Mouse (Mus musculus) hindbrain, embryonic 12.5 days (tissue): ENCODE data around the gene Abr. TPM values are rescaled to one million over a fixed set of nuclear protein-coding genes. Genes with fewer than 3 reads are reported as not detected.

Experiments
- ATAC-seq: fragments of 200-750 bp; cut with Nextera tagmentation; 2 replicates; pipeline ENCODE4 v1.8.0; 2017; ENCODE audit warnings: moderate TSS enrichment; ENCODE audit not compliant: low FRiP score
- H3K27ac ChIP-seq: fragments of 300-500 bp; sonication (generic); 2 replicates; pipeline ENCODE4 v1.5.1; 2016; ENCODE audit warnings: mild to moderate bottlenecking
- H3K27me3 ChIP-seq: fragments of 300-500 bp; sonication (generic); 2 replicates; pipeline ENCODE4 v1.6.1; 2016; ENCODE audit warnings: mild to moderate bottlenecking
- H3K36me3 ChIP-seq: fragments of 300-500 bp; sonication (generic); 2 replicates; pipeline ENCODE4 v1.6.1; 2016; ENCODE audit warnings: mild to moderate bottlenecking
- H3K4me1 ChIP-seq: fragments of 300-500 bp; sonication (generic); 2 replicates; pipeline ENCODE4 v1.6.1; 2016
- H3K4me2 ChIP-seq: fragments of 300-500 bp; sonication (generic); replicated peaks from 2 replicates; pipeline ENCODE4 v1.6.1; 2016; ENCODE audit warnings: mild to moderate bottlenecking
- H3K4me3 ChIP-seq: fragments of 300-500 bp; sonication (generic); 2 replicates; pipeline ENCODE4 v1.5.1; 2016; ENCODE audit warnings: mild to moderate bottlenecking
- H3K9ac ChIP-seq: fragments of 300-500 bp; sonication (generic); 2 replicates; pipeline ENCODE4 v1.6.1; 2016; ENCODE audit warnings: mild to moderate bottlenecking, moderate library complexity
- H3K9me3 ChIP-seq: fragments of 300-500 bp; sonication (generic); replicated peaks from 2 replicates; pipeline ENCODE4 v1.6.1; 2016; ENCODE audit warnings: mild to moderate bottlenecking
- WGBS: fragments of 180-500 bp; shearing (Covaris S2); methylation state at CpG from one replicate; pipeline ENCODE4 v1.1.7; 2016; 5-methylcytosine and 5-hydroxymethylcytosine counted together
- polyA plus RNA-seq: library from polyadenylated mRNA; unstranded; fragments of >200 nt; fragmentation: Nextera tagmentation; extraction: Ambion mirVana; gene quantifications from 2 replicates; pipeline ENCODE4 v1.2.1, GENCODE M21; 2016

Abr gene
- polyA plus RNA-seq, 1 experiment from 2014 or later = 85.3 TPM

- 71% methylated on average over 10 of the region's 10 CpGs for WGBS
- no peak overlapping the region for H3K27ac ChIP-seq
- ATAC-seq = no peak
Measured at GRCm38 (mm10) chr11:76456897-76457296, 165.2 kb downstream of the Abr start.

GRCm38 (mm10) chr11:76456233-76456632 lies 165.9 kb downstream of the Abr start:
- peak; percentile 46; the same call in 1 of the 2 replicates for ATAC-seq
- no peak overlapping the region for H3K4me3 ChIP-seq
- H3K27ac ChIP-seq = no peak overlapping the region
- no peaks in the 10 kb centered on the region for H3K9me3 ChIP-seq
- peaks cover 12% of the 10 kb centered on the region for H3K4me1 ChIP-seq
- WGBS = 5% methylated on average over 6 of the region's 6 CpGs
- no peak overlapping the region for H3K9ac ChIP-seq
- H3K36me3 ChIP-seq = peaks cover 75% of the 10 kb centered on the region
- H3K4me2 ChIP-seq = no peak overlapping the region
- H3K27me3 ChIP-seq = no peaks in the 10 kb centered on the region

More at GRCm38 (mm10) chr11:76456897-76457296, 165.2 kb downstream of the Abr start:
- Histone ChIP-seq H3K4me2 (no peak overlapping the region), H3K4me1 (peaks cover 19% of the 10 kb centered on the region), H3K27me3 (no peaks in the 10 kb centered on the region), H3K4me3 (no peak overlapping the region), H3K9me3 (no peaks in the 10 kb centered on the region), H3K36me3 (peaks cover 75% of the 10 kb centered on the region), H3K9ac (no peak overlapping the region)

- 0 out of 2 replicates have a peak, but pooled peaks have one; percentile 41 for ATAC-seq
- WGBS = 65% methylated on average over 5 of the region's 5 CpGs
- H3K36me3 ChIP-seq = peaks cover 67% of the 10 kb centered on the region
Measured at GRCm38 (mm10) chr11:76454492-76454891, 167.6 kb downstream of the Abr start.

GRCm38 (mm10) chr11:76450202-76450561 lies 171.9 kb downstream of the Abr start:
- Histone ChIP-seq H3K36me3 (peaks cover 47% of the 10 kb centered on the region), H3K9ac (peak overlapping the region; percentile 3; the same call in 1 of the 2 replicates), H3K4me1 (peaks cover 60% of the 10 kb centered on the region), H3K4me3 (no peak overlapping the region), H3K9me3 (no peaks in the 10 kb centered on the region), H3K4me2 (0 out of 2 replicates have a peak overlapping the region, but pooled peaks have one; percentile 7), H3K27me3 (no peaks in the 10 kb centered on the region), H3K27ac (peak overlapping the region; percentile 86)
- 16% methylated on average over 3 of the region's 3 CpGs for WGBS
- peak; percentile 87 for ATAC-seq

More at GRCm38 (mm10) chr11:76454492-76454891, 167.6 kb downstream of the Abr start:
- Histone ChIP-seq H3K9me3 (no peaks in the 10 kb centered on the region), H3K4me1 (peaks cover 26% of the 10 kb centered on the region), H3K4me3 (no peak overlapping the region), H3K27ac (no peak overlapping the region), H3K4me2 (no peak overlapping the region), H3K27me3 (no peaks in the 10 kb centered on the region), H3K9ac (no peak overlapping the region)

- ATAC-seq = peak; percentile 59
- 23% methylated on average over 15 of the region's 15 CpGs for WGBS
- H3K4me1 ChIP-seq = peaks cover 61% of the 10 kb centered on the region
Measured at GRCm38 (mm10) chr11:76449520-76450201, 172.5 kb downstream of the Abr start.

GRCm38 (mm10) chr11:76446251-76446650 lies 175.9 kb downstream of the Abr start:
- H3K9ac ChIP-seq = no peak overlapping the region
- ATAC-seq = no peak

More at GRCm38 (mm10) chr11:76449520-76450201, 172.5 kb downstream of the Abr start:
- Histone ChIP-seq H3K4me2 (0 out of 2 replicates have a peak overlapping the region, but pooled peaks have one; percentile 7), H3K36me3 (peaks cover 46% of the 10 kb centered on the region), H3K4me3 (no peak overlapping the region), H3K9me3 (no peaks in the 10 kb centered on the region), H3K27ac (peak overlapping the region; percentile 86), H3K27me3 (no peaks in the 10 kb centered on the region), H3K9ac (peak overlapping the region; percentile 3)

GRCm38 (mm10) chr11:76445459-76445858 lies 176.7 kb downstream of the Abr start:
- Histone ChIP-seq H3K9me3 (no peaks in the 10 kb centered on the region), H3K27ac (peak overlapping the region; percentile 36; the same call in 1 of the 2 replicates), H3K4me3 (no peak overlapping the region), H3K4me2 (no peak overlapping the region), H3K4me1 (peaks cover 66% of the 10 kb centered on the region), H3K9ac (no peak overlapping the region; the same call in 1 of the 2 replicates), H3K27me3 (no peaks in the 10 kb centered on the region), H3K36me3 (peaks cover 21% of the 10 kb centered on the region)
- 36% methylated on average over 8 of the region's 8 CpGs for WGBS
- no peak for ATAC-seq

More at GRCm38 (mm10) chr11:76446251-76446650, 175.9 kb downstream of the Abr start:
- no peaks in the 10 kb centered on the region for H3K9me3 ChIP-seq
- 3% methylated on average over 10 of the region's 10 CpGs for WGBS
- H3K27me3 ChIP-seq = no peaks in the 10 kb centered on the region
- peaks cover 27% of the 10 kb centered on the region for H3K36me3 ChIP-seq
- H3K27ac ChIP-seq = 0 out of 2 replicates have a peak overlapping the region, but pooled peaks have one; percentile 36
- no peak overlapping the region for H3K4me2 ChIP-seq
- peaks cover 68% of the 10 kb centered on the region for H3K4me1 ChIP-seq
- H3K4me3 ChIP-seq = no peak overlapping the region

GRCm38 (mm10) chr11:76439666-76440065 lies 182.4 kb downstream of the Abr start:
- Histone ChIP-seq H3K4me2 (no peak overlapping the region), H3K4me1 (peaks cover 50% of the 10 kb centered on the region), H3K4me3 (no peak overlapping the region), H3K27ac (peak overlapping the region; percentile 3; the same call in 1 of the 2 replicates), H3K36me3 (peaks cover 27% of the 10 kb centered on the region), H3K9ac (no peak overlapping the region), H3K27me3 (peaks cover 10% of the 10 kb centered on the region; the same call in 1 of the 2 replicates), H3K9me3 (no peaks in the 10 kb centered on the region)
- WGBS = 11% methylated on average over 3 of the region's 3 CpGs
- ATAC-seq = no peak

- peaks cover 45% of the 10 kb centered on the region for H3K4me1 ChIP-seq
- peak; percentile 70 for ATAC-seq
- H3K27ac ChIP-seq = peak overlapping the region; percentile 79
- peaks cover 10% of the 10 kb centered on the region; the same call in 1 of the 2 replicates for H3K27me3 ChIP-seq
- H3K4me2 ChIP-seq = peak overlapping the region; percentile 55
- H3K36me3 ChIP-seq = peaks cover 30% of the 10 kb centered on the region
- peak overlapping the region; percentile 54 for H3K9ac ChIP-seq
- 7% methylated on average over 26 of the region's 28 CpGs for WGBS
- H3K4me3 ChIP-seq = peak overlapping the region; percentile 32
- H3K9me3 ChIP-seq = no peaks in the 10 kb centered on the region
Measured at GRCm38 (mm10) chr11:76436864-76437437, 185.2 kb downstream of the Abr start.

GRCm38 (mm10) chr11:76436009-76436408 lies 186.1 kb downstream of the Abr start:
- Histone ChIP-seq H3K4me1 (peaks cover 41% of the 10 kb centered on the region), H3K27me3 (peaks cover 10% of the 10 kb centered on the region; the same call in 1 of the 2 replicates), H3K4me3 (no peak overlapping the region), H3K9me3 (no peaks in the 10 kb centered on the region), H3K4me2 (peak overlapping the region; percentile 55), H3K9ac (no peak overlapping the region), H3K27ac (no peak overlapping the region), H3K36me3 (peaks cover 30% of the 10 kb centered on the region)
- ATAC-seq = no peak
- WGBS = 79% methylated on average over 5 of the region's 5 CpGs

- WGBS = 69% methylated on average over 6 of the region's 6 CpGs
- no peaks in the 10 kb centered on the region for H3K9me3 ChIP-seq
- no peak overlapping the region for H3K9ac ChIP-seq
- peaks cover 20% of the 10 kb centered on the region for H3K4me1 ChIP-seq
- ATAC-seq = no peak
- H3K4me3 ChIP-seq = no peak overlapping the region
- H3K36me3 ChIP-seq = peaks cover 26% of the 10 kb centered on the region; the same call in 1 of the 2 replicates
- H3K27ac ChIP-seq = peak overlapping the region; percentile 69; the same call in 1 of the 2 replicates
- no peak overlapping the region for H3K4me2 ChIP-seq
- H3K27me3 ChIP-seq = no peaks in the 10 kb centered on the region
Measured at GRCm38 (mm10) chr11:76429966-76430631, 192.0 kb downstream of the Abr start.

- ATAC-seq = no peak
- WGBS = 51% methylated on average over 7 of the region's 7 CpGs
- peaks cover 32% of the 10 kb centered on the region for H3K36me3 ChIP-seq
- H3K4me2 ChIP-seq = no peak overlapping the region
- H3K9me3 ChIP-seq = no peaks in the 10 kb centered on the region
- no peak overlapping the region for H3K4me3 ChIP-seq
- no peaks in the 10 kb centered on the region for H3K27me3 ChIP-seq
- H3K9ac ChIP-seq = no peak overlapping the region
- H3K4me1 ChIP-seq = peaks cover 20% of the 10 kb centered on the region
- H3K27ac ChIP-seq = peak overlapping the region; percentile 69; the same call in 1 of the 2 replicates
Measured at GRCm38 (mm10) chr11:76429556-76429955, 192.6 kb downstream of the Abr start.
